Mouse (Mus musculus) lung, adult 2 months (tissue): ENCODE measurements around the gene Ptprk.

ENCODE experiments used
- CTCF ChIP-seq: fragments of 200-500 bp; IDR thresholded peaks from 2 replicates; pipeline ENCODE4 v1.5.1; 2011; ENCODE audit warnings: mild to moderate bottlenecking, low read length, control low read depth; ENCODE audit not compliant: insufficient read depth
- POLR2A ChIP-seq: fragments of 200-500 bp; IDR thresholded peaks from 2 replicates; pipeline ENCODE4 v1.6.1; 2011; ENCODE audit warnings: low read depth, mild to moderate bottlenecking, control low read depth, low read length, borderline replicate concordance; ENCODE audit errors: extremely low read depth

GRCm38 (mm10) chr10:28138399-28138798, 63.8 kb downstream of the Ptprk start:
- TF ChIP-seq POLR2A (no peak), CTCF (no peak)
